Mouse (Mus musculus) midbrain, postnatal 0 days (tissue): ENCODE measurements at regions not wholly inside any gene's neighbourhood (a gene's known extent, or its start where the extent isn't known, plus 50 kb on each side); places are given as distances from the start of the nearest gene placed in this dataset.
"Not testable (repeated sequence)": the region's sequence is repeated elsewhere in the genome, so short reads cannot be mapped to it uniquely, and the experiment has no call there.

Experiments
- ATAC-seq: fragments of 200-750 bp; cut with Nextera tagmentation; 2 replicates; pipeline ENCODE4 v1.8.0; 2017; ENCODE audit warnings: moderate number of reproducible peaks, mild to moderate bottlenecking, moderate TSS enrichment, moderate library complexity; ENCODE audit not compliant: low FRiP score
- DNase-seq: peaks from one replicate; pipeline ENCODE4 v3.0.0-alpha.2; 2015; ENCODE audit warnings: low spot score
- H3K27ac ChIP-seq: fragments of 300-500 bp; sonication (generic); 2 replicates; pipeline ENCODE4 v1.5.1; 2014; ENCODE audit warnings: low read depth, mild to moderate bottlenecking, low read length, mixed read lengths
- H3K27me3 ChIP-seq: fragments of 300-500 bp; sonication (generic); 2 replicates; pipeline ENCODE4 v1.6.1; 2014; ENCODE audit warnings: low read length, control low read depth, mixed read lengths; ENCODE audit not compliant: insufficient read depth
- H3K36me3 ChIP-seq: fragments of 300-500 bp; sonication (generic); 2 replicates; pipeline ENCODE4 v1.6.1; 2014; ENCODE audit warnings: low read length, control low read depth, mixed read lengths; ENCODE audit not compliant: insufficient read depth
- H3K4me1 ChIP-seq: fragments of 300-500 bp; sonication (generic); 2 replicates; pipeline ENCODE4 v1.6.1; 2014; ENCODE audit warnings: mild to moderate bottlenecking, control low read depth, antibody characterized with exemption, low read length, mixed read lengths; ENCODE audit not compliant: insufficient read depth
- H3K4me2 ChIP-seq: fragments of 300-500 bp; sonication (generic); 2 replicates; pipeline ENCODE4 v1.6.1; 2014; ENCODE audit warnings: low read depth, mild to moderate bottlenecking, low read length, mixed read lengths; ENCODE audit not compliant: poor library complexity, severe bottlenecking
- H3K4me3 ChIP-seq: fragments of 300-500 bp; sonication (generic); 2 replicates; pipeline ENCODE4 v1.5.1; 2014; ENCODE audit warnings: low read depth, mild to moderate bottlenecking, low read length, moderate library complexity
- H3K9ac ChIP-seq: fragments of 300-500 bp; sonication (generic); replicated peaks from 2 replicates; pipeline ENCODE4 v1.6.1; 2014; ENCODE audit warnings: mild to moderate bottlenecking, low read length, moderate library complexity, mixed read lengths; ENCODE audit not compliant: poor library complexity, severe bottlenecking
- H3K9me3 ChIP-seq: fragments of 300-500 bp; sonication (generic); 2 replicates; pipeline ENCODE4 v1.6.1; 2016; ENCODE audit warnings: low read length, control low read depth
- CTCF ChIP-seq: IDR thresholded peaks from 2 replicates; pipeline ENCODE4 v1.5.1; 2016; ENCODE audit warnings: antibody characterized with exemption, mild to moderate bottlenecking
- WGBS: fragments of 180-500 bp; shearing (Covaris S2); extraction: QIAGEN DNeasy Blood & Tissue Kit; methylation state at CpG from one replicate; pipeline ENCODE4 v1.1.7; 2014; 5-methylcytosine and 5-hydroxymethylcytosine counted together

GRCm38 (mm10) chr2:166450964-166451363 is 262.7 kb downstream of the Prex1 start:
- H3K36me3 ChIP-seq = no peaks in the 10 kb centered on the region
- no peak for TF ChIP-seq CTCF
- H3K9me3 ChIP-seq = no peaks in the 10 kb centered on the region
- 77% methylated on average over 7 of the region's 7 CpGs for WGBS
- DNase-seq = no peak
- H3K9ac ChIP-seq = no peak overlapping the region
- H3K27me3 ChIP-seq = no peaks in the 10 kb centered on the region
- H3K4me1 ChIP-seq = peaks cover 9% of the 10 kb centered on the region; the same call in 1 of the 2 replicates
- no peak overlapping the region for H3K4me3 ChIP-seq
- H3K27ac ChIP-seq = no peak overlapping the region
- no peak overlapping the region for H3K4me2 ChIP-seq
- ATAC-seq = no peak

GRCm38 (mm10) chr2:166450380-166450779 is 263.3 kb downstream of the Prex1 start:
- Histone ChIP-seq H3K4me1 (peaks cover 9% of the 10 kb centered on the region; the same call in 1 of the 2 replicates), H3K27ac (no peak overlapping the region), H3K9me3 (no peaks in the 10 kb centered on the region), H3K4me2 (no peak overlapping the region), H3K4me3 (no peak overlapping the region), H3K36me3 (no peaks in the 10 kb centered on the region), H3K9ac (no peak overlapping the region), H3K27me3 (no peaks in the 10 kb centered on the region)
- no peak for TF ChIP-seq CTCF
- no peak for ATAC-seq
- peak; percentile 63 for DNase-seq
- WGBS = 53% methylated on average over 10 of the region's 10 CpGs

- no peak for ATAC-seq
- H3K9me3 ChIP-seq = no peaks in the 10 kb centered on the region
- no peak overlapping the region for H3K4me3 ChIP-seq
- H3K4me1 ChIP-seq = peaks cover 9% of the 10 kb centered on the region; the same call in 1 of the 2 replicates
- no peak overlapping the region for H3K27ac ChIP-seq
- no peak for TF ChIP-seq CTCF
- H3K4me2 ChIP-seq = no peak overlapping the region
- WGBS = 71% methylated on average over 13 of the region's 13 CpGs
- H3K9ac ChIP-seq = no peak overlapping the region
- DNase-seq = no peak
- no peaks in the 10 kb centered on the region for H3K27me3 ChIP-seq
- no peaks in the 10 kb centered on the region for H3K36me3 ChIP-seq
Observed at GRCm38 (mm10) chr2:166448724-166449123, 264.9 kb downstream of the Prex1 start.

GRCm38 (mm10) chr2:166448161-166448560 is 265.5 kb downstream of the Prex1 start:
- Histone ChIP-seq H3K36me3 (no peaks in the 10 kb centered on the region), H3K4me1 (peaks cover 9% of the 10 kb centered on the region; the same call in 1 of the 2 replicates), H3K9me3 (no peaks in the 10 kb centered on the region), H3K27me3 (no peaks in the 10 kb centered on the region), H3K9ac (no peak overlapping the region), H3K27ac (no peak overlapping the region), H3K4me2 (no peak overlapping the region), H3K4me3 (no peak overlapping the region)
- TF ChIP-seq CTCF = no peak
- DNase-seq = peak; percentile 88
- ATAC-seq = no peak
- 54% methylated on average over 11 of the region's 11 CpGs for WGBS

GRCm38 (mm10) chr2:166446536-166446935 is 267.1 kb downstream of the Prex1 start:
- Histone ChIP-seq H3K9me3 (no peaks in the 10 kb centered on the region), H3K4me2 (no peak overlapping the region), H3K9ac (no peak overlapping the region), H3K36me3 (no peaks in the 10 kb centered on the region), H3K27ac (no peak overlapping the region), H3K27me3 (no peaks in the 10 kb centered on the region), H3K4me1 (peaks cover 12% of the 10 kb centered on the region; the same call in 1 of the 2 replicates), H3K4me3 (no peak overlapping the region)
- no peak for TF ChIP-seq CTCF
- DNase-seq (no peak), ATAC-seq (no peak)
- WGBS = 87% methylated on average over 3 of the region's 3 CpGs

- peaks cover 12% of the 10 kb centered on the region; the same call in 1 of the 2 replicates for H3K4me1 ChIP-seq
- H3K27ac ChIP-seq, DNase-seq, H3K36me3 ChIP-seq, H3K9ac ChIP-seq, ATAC-seq, H3K4me3 ChIP-seq, H3K4me2 ChIP-seq, H3K9me3 ChIP-seq, H3K27me3 ChIP-seq: not testable (repeated sequence)
- 69% methylated on average over 7 of the region's 7 CpGs for WGBS
Observed at GRCm38 (mm10) chr2:166445824-166446223, 267.8 kb downstream of the Prex1 start.
